Mouse (Mus musculus) embryonic facial prominence, embryonic 12.5 days (tissue): ENCODE results near the gene Arhgap35. TPM values are rescaled to one million over a fixed set of nuclear protein-coding genes. Genes with fewer than 3 reads are reported as not detected.

Source experiments
- ATAC-seq: fragments of 200-750 bp; cut with Nextera tagmentation; 2 replicates; pipeline ENCODE4 v1.8.0; 2017; ENCODE audit not compliant: insufficient number of reproducible peaks, insufficient read depth, low FRiP score, low TSS enrichment
- H3K27ac ChIP-seq: fragments of 300-500 bp; sonication (generic); 2 replicates; pipeline ENCODE4 v1.5.1; 2016; ENCODE audit warnings: mild to moderate bottlenecking
- H3K27me3 ChIP-seq: fragments of 300-500 bp; sonication (generic); 2 replicates; pipeline ENCODE4 v1.6.1; 2016; ENCODE audit warnings: mild to moderate bottlenecking, moderate library complexity
- H3K36me3 ChIP-seq: fragments of 300-500 bp; sonication (generic); 2 replicates; pipeline ENCODE4 v1.6.1; 2016; ENCODE audit warnings: mild to moderate bottlenecking
- H3K4me1 ChIP-seq: fragments of 300-500 bp; sonication (generic); 2 replicates; pipeline ENCODE4 v1.6.1; 2016
- H3K4me2 ChIP-seq: fragments of 300-500 bp; sonication (generic); replicated peaks from 2 replicates; pipeline ENCODE4 v1.6.1; 2016; ENCODE audit warnings: mild to moderate bottlenecking, moderate library complexity
- H3K4me3 ChIP-seq: fragments of 300-500 bp; sonication (generic); 2 replicates; pipeline ENCODE4 v1.5.1; 2016; ENCODE audit warnings: mild to moderate bottlenecking
- H3K9ac ChIP-seq: fragments of 300-500 bp; sonication (generic); 2 replicates; pipeline ENCODE4 v1.6.1; 2016; ENCODE audit warnings: mild to moderate bottlenecking, moderate library complexity
- H3K9me3 ChIP-seq: fragments of 300-500 bp; sonication (generic); 2 replicates; pipeline ENCODE4 v1.6.1; 2016; ENCODE audit warnings: mild to moderate bottlenecking, moderate library complexity
- WGBS: fragments of 180-500 bp; shearing (Covaris S2); methylation state at CpG from one replicate; pipeline ENCODE4 v1.1.7; 2016; 5-methylcytosine and 5-hydroxymethylcytosine counted together
- polyA plus RNA-seq: library from polyadenylated mRNA; unstranded; fragments of >200 nt; fragmentation: Nextera tagmentation; extraction: Ambion mirVana; gene quantifications from 2 replicates; pipeline ENCODE4 v1.2.1, GENCODE M21; 2016

Arhgap35 gene
- polyA plus RNA-seq, 1 experiment from 2014 or later = 32.6 TPM

- Histone ChIP-seq H3K4me3 (peak overlapping the region; percentile 31), H3K27ac (no peak overlapping the region), H3K4me2 (peak overlapping the region; percentile 50), H3K27me3 (peaks cover 67% of the 10 kb centered on the region), H3K9ac (no peak overlapping the region), H3K36me3 (no peaks in the 10 kb centered on the region), H3K9me3 (no peaks in the 10 kb centered on the region), H3K4me1 (peaks cover 13% of the 10 kb centered on the region)
- no peak for ATAC-seq
- WGBS = 1% methylated on average over 59 of the region's 59 CpGs
Measured at GRCm38 (mm10) chr7:16475764-16476599, 138.8 kb downstream of the Arhgap35 start.

- WGBS = 4% methylated on average over 23 of the region's 23 CpGs
- ATAC-seq = no peak
- H3K4me1 ChIP-seq = peaks cover 13% of the 10 kb centered on the region
- no peak overlapping the region for H3K9ac ChIP-seq
- no peak overlapping the region for H3K27ac ChIP-seq
- peaks cover 72% of the 10 kb centered on the region for H3K27me3 ChIP-seq
- peak overlapping the region; percentile 21 for H3K4me3 ChIP-seq
- H3K36me3 ChIP-seq = no peaks in the 10 kb centered on the region
- H3K9me3 ChIP-seq = no peaks in the 10 kb centered on the region
- peak overlapping the region; percentile 19 for H3K4me2 ChIP-seq
Measured at GRCm38 (mm10) chr7:16475321-16475720, 139.5 kb downstream of the Arhgap35 start.

GRCm38 (mm10) chr7:16474445-16474844 lies 140.3 kb downstream of the Arhgap35 start:
- ATAC-seq = no peak
- no peak overlapping the region for H3K27ac ChIP-seq

GRCm38 (mm10) chr7:16473847-16474246 lies 140.9 kb downstream of the Arhgap35 start:
- Histone ChIP-seq H3K9me3 (no peaks in the 10 kb centered on the region), H3K27me3 (peaks cover 72% of the 10 kb centered on the region), H3K4me2 (no peak overlapping the region), H3K4me3 (no peak overlapping the region), H3K4me1 (peaks cover 13% of the 10 kb centered on the region), H3K36me3 (no peaks in the 10 kb centered on the region), H3K9ac (no peak overlapping the region), H3K27ac (no peak overlapping the region)
- ATAC-seq = no peak
- WGBS = 53% methylated on average over 8 of the region's 8 CpGs

More at GRCm38 (mm10) chr7:16474445-16474844, 140.3 kb downstream of the Arhgap35 start:
- Histone ChIP-seq H3K4me3 (peak overlapping the region; percentile 17; the same call in 1 of the 2 replicates), H3K9ac (0 out of 2 replicates have a peak overlapping the region, but pooled peaks have one; percentile 19), H3K27me3 (peaks cover 72% of the 10 kb centered on the region), H3K4me1 (peaks cover 13% of the 10 kb centered on the region), H3K9me3 (no peaks in the 10 kb centered on the region), H3K4me2 (peak overlapping the region; percentile 33), H3K36me3 (no peaks in the 10 kb centered on the region)
- 5% methylated on average over 33 of the region's 33 CpGs for WGBS

- H3K4me1 ChIP-seq = peaks cover 13% of the 10 kb centered on the region
- no peak for ATAC-seq
- H3K36me3 ChIP-seq = no peaks in the 10 kb centered on the region
Measured at GRCm38 (mm10) chr7:16472116-16472709, 142.6 kb downstream of the Arhgap35 start.

GRCm38 (mm10) chr7:16471549-16471948 lies 143.2 kb downstream of the Arhgap35 start:
- no peak overlapping the region for H3K4me2 ChIP-seq
- 32% methylated on average over 9 of the region's 9 CpGs for WGBS
- H3K4me3 ChIP-seq = no peak overlapping the region
- no peaks in the 10 kb centered on the region for H3K36me3 ChIP-seq
- no peak for ATAC-seq
- no peak overlapping the region for H3K27ac ChIP-seq
- H3K4me1 ChIP-seq = peaks cover 10% of the 10 kb centered on the region
- H3K9me3 ChIP-seq = no peaks in the 10 kb centered on the region
- H3K27me3 ChIP-seq = peaks cover 59% of the 10 kb centered on the region
- H3K9ac ChIP-seq = no peak overlapping the region

More at GRCm38 (mm10) chr7:16472116-16472709, 142.6 kb downstream of the Arhgap35 start:
- H3K27me3 ChIP-seq = peaks cover 66% of the 10 kb centered on the region
- H3K27ac ChIP-seq = no peak overlapping the region
- H3K4me2 ChIP-seq = no peak overlapping the region
- WGBS = 5% methylated on average over 17 of the region's 17 CpGs
- no peak overlapping the region for H3K4me3 ChIP-seq
- no peaks in the 10 kb centered on the region for H3K9me3 ChIP-seq
- no peak overlapping the region for H3K9ac ChIP-seq

GRCm38 (mm10) chr7:16468115-16468514 lies 146.7 kb downstream of the Arhgap35 start:
- H3K27ac ChIP-seq = no peak overlapping the region
- H3K4me3 ChIP-seq = no peak overlapping the region
- H3K4me1 ChIP-seq = no peaks in the 10 kb centered on the region; the same call in 1 of the 2 replicates
- ATAC-seq = no peak
- H3K27me3 ChIP-seq = peaks cover 25% of the 10 kb centered on the region
- 12% methylated on average over 5 of the region's 5 CpGs for WGBS
- H3K4me2 ChIP-seq = no peak overlapping the region
- H3K9ac ChIP-seq = no peak overlapping the region
- H3K9me3 ChIP-seq = no peaks in the 10 kb centered on the region
- no peaks in the 10 kb centered on the region for H3K36me3 ChIP-seq

- WGBS = 67% methylated on average over 4 of the region's 4 CpGs
- ATAC-seq = no peak
- Histone ChIP-seq H3K4me3 (no peak overlapping the region), H3K4me2 (no peak overlapping the region), H3K4me1 (no peaks in the 10 kb centered on the region; the same call in 1 of the 2 replicates), H3K9me3 (no peaks in the 10 kb centered on the region), H3K36me3 (no peaks in the 10 kb centered on the region), H3K27ac (no peak overlapping the region), H3K9ac (no peak overlapping the region), H3K27me3 (peaks cover 15% of the 10 kb centered on the region)
Measured at GRCm38 (mm10) chr7:16466565-16466964, 148.2 kb downstream of the Arhgap35 start.

- Histone ChIP-seq H3K36me3 (no peaks in the 10 kb centered on the region), H3K9ac (no peak overlapping the region)
Measured at GRCm38 (mm10) chr7:16465568-16465967, 149.2 kb downstream of the Arhgap35 start.

GRCm38 (mm10) chr7:16465160-16465559 lies 149.6 kb downstream of the Arhgap35 start:
- Histone ChIP-seq H3K36me3 (no peaks in the 10 kb centered on the region), H3K27me3 (peaks cover 12% of the 10 kb centered on the region), H3K4me1 (no peaks in the 10 kb centered on the region; the same call in 1 of the 2 replicates), H3K4me2 (no peak overlapping the region), H3K9me3 (no peaks in the 10 kb centered on the region), H3K27ac (no peak overlapping the region), H3K4me3 (no peak overlapping the region), H3K9ac (no peak overlapping the region)
- ATAC-seq = 0 out of 2 replicates have a peak, but pooled peaks have one; percentile 14
- 10% methylated on average over 8 of the region's 8 CpGs for WGBS

More at GRCm38 (mm10) chr7:16465568-16465967, 149.2 kb downstream of the Arhgap35 start:
- Histone ChIP-seq H3K27ac (no peak overlapping the region), H3K27me3 (peaks cover 13% of the 10 kb centered on the region), H3K4me2 (no peak overlapping the region), H3K4me3 (no peak overlapping the region), H3K4me1 (no peaks in the 10 kb centered on the region; the same call in 1 of the 2 replicates), H3K9me3 (no peaks in the 10 kb centered on the region)
- ATAC-seq = no peak
- WGBS = 93% methylated on average over 5 of the region's 5 CpGs

- no peak for ATAC-seq
- Histone ChIP-seq H3K9ac (no peak overlapping the region), H3K27me3 (peaks cover 12% of the 10 kb centered on the region), H3K4me1 (no peaks in the 10 kb centered on the region; the same call in 1 of the 2 replicates), H3K36me3 (no peaks in the 10 kb centered on the region), H3K9me3 (no peaks in the 10 kb centered on the region), H3K4me3 (no peak overlapping the region), H3K4me2 (no peak overlapping the region), H3K27ac (no peak overlapping the region)
- 2% methylated on average over 14 of the region's 14 CpGs for WGBS
Measured at GRCm38 (mm10) chr7:16463214-16463613, 151.6 kb downstream of the Arhgap35 start.
